Mouse (Mus musculus) kidney, postnatal 14 days (tissue): Measurements from ENCODE around the gene Bcas3.
"Not testable (repeated sequence)": the region's sequence is repeated elsewhere in the genome, so short reads cannot be mapped to it uniquely, and the experiment has no call there.

ENCODE experiments used
- DNase-seq: peaks from one replicate; pipeline ENCODE4 v3.0.0; 2022; ENCODE audit warnings: mixed read lengths

The Bcas3 gene

DNA sequence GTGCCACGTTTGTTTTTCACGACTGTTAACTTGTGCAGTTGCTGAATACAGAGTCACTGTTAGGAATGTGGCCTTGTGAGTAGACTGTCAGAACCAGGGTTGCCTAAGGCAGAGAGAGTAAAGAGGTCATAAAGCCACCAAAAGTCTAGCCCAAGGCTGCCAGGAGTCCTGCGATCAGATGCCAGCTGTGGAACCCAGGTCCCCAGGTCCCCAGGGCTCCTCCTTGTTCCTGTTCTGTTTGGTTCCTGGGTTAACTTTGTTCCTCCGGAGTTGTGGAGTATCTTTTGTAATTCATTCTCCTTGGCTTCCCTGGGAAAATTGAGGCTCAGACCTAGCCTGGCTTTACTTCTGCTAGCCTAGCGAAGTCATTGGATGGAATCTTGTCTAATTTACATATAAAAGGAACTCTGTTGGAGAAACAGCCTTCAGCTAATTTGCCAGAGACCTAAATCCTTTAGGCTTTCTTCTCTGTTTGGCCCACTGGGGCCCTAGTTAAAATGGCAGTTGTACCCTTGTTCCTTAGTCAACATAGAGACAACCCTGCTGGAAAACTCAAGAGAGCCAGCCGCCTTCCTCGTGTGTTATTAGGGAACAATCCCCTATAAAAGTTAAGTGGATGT is 361.5 kb downstream of the Bcas3 start:
- DNase-seq = no peak

GRCm38 (mm10) chr11:85716730-85717129 is 363.8 kb downstream of the Bcas3 start:
- DNase-seq = not testable (repeated sequence)

DNA sequence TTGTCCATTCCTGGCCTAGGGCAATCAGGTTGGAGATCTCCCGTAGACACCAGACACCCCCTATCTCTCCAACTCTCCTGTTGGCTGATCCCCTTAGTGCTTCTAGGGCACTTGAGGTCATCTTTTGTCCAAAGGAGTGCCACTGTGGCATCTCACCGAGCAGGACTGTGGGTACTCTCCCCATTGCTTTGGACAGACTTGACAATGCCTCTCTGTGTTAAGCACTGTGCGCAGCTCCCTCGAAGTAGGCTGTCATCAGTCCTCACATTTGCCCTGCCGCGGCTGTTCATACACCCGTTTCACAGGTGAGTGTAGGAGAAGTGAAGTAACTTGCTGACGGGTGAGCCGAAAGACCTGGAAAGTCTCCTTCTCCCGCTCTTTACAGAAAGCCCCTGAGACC is 366.1 kb downstream of the Bcas3 start:
- no peak for DNase-seq

DNA sequence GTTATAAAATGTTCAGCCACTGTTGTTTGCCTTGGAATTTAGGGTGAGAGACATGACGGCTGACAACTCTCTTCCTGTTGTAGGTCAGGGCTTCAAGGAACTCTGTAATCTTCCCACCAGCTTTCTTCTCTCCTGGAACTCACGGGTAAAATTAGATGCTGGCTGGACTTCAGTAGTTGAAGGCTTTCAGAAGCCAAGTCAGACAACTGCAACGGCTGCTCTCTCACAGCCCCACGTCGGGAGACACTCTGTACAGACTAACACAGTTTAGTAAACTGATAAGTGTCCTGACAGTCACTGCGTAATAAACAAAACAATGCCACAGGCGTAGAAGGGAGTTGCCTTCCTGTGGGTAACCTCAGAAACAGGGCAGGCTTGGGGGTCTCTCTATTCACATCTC is 366.8 kb downstream of the Bcas3 start:
- peak; percentile 43 for DNase-seq

- no peak for DNase-seq
Measured at GRCm38 (mm10) chr11:85720269-85720773, 367.4 kb downstream of the Bcas3 start.

- DNase-seq = no peak
Measured at GRCm38 (mm10) chr11:85721986-85722385, 369.0 kb downstream of the Bcas3 start.

- no peak for DNase-seq
Measured at GRCm38 (mm10) chr11:85724159-85724558, 371.2 kb downstream of the Bcas3 start.

GRCm38 (mm10) chr11:85729725-85730124 is 376.8 kb downstream of the Bcas3 start:
- DNase-seq = no peak

DNA sequence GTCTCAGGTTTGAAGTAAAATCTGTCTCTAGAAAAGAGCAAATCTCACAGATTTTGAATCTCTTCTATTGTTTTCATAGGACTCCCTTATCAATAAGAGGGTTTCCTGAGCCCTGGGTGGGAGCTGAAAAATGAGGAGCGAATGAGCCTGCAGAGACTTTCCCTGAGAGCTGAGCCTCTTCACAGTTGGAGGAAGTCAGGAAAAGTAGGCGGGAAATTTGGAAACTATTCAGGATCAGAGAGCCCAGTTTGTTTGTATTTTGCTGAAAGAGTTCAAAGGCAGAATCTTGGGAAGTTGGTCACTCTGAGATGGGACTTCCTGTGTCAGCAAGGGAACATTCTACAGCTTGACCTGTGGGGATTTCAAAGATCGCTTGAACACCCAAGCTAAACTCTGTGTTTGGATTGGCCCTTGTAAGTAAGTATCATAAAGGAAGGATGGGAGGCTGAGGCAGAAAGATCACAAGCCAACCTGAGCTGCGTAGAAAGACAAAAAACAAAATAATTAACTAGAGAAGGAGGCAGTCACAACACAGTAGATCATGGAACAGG is 379.6 kb downstream of the Bcas3 start:
- peak; percentile 31 for DNase-seq

DNA sequence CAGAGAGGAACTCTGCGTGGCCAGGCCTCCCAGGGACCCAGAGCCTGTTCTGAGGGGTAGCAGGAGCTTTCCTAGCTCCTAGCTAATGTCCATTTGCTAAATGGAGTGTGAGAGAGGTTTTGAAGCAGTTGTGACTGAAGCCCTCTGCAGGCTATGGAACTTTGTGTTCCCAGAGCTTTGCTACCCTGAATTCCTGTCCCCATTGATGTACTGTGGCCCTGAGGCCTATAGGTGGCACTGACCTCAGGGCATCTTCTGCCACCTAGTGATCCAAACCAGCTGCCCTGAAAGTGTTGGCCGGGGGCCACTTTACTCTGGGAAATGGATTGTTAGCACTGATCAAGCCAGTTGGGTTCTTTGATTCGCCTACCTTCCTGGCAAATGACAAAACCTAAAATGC is 380.6 kb downstream of the Bcas3 start:
- DNase-seq = peak; percentile 34

DNA sequence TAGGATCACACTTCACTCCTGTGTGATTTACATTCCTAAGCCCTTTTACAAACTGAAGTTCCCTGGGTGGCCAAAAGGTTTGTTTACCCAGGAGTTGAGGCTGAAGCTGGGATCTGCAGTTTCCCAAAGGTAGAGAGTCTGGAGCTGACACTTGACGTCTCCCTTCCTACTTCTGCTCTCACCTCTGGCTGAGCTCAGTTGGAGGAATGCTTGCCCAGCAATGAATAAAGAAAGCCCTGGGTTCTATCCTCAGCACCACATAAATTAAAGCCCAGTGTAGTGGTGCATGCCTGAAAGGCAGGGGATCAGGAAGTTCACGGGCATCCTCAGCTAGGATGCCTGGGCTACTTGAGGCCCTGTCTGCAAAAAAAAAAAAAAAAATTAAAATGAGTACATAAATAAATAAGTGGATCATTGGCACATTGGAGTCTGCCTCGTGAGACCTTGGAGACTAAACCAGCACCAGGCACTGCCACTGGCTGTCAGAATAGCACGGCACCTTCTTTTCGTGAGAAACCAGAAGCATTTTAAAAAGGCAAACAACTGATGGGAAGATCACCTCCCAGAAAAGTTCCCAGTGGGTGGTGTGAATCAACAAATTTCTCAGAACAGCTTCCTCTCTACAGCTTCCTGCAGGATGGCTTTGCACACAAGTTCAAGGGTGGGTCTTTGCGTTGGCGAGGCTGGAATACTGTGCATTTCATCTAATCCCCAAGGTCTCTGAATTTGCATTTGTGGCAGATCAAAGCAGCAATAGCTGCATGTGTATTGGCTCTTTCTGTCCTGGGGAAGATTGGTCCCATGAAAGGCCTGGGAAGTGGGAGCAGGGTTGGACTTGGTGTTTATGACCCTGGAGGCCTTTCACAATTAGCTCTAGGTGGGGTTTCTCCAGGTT is 381.6 kb downstream of the Bcas3 start:
- no peak for DNase-seq

DNA sequence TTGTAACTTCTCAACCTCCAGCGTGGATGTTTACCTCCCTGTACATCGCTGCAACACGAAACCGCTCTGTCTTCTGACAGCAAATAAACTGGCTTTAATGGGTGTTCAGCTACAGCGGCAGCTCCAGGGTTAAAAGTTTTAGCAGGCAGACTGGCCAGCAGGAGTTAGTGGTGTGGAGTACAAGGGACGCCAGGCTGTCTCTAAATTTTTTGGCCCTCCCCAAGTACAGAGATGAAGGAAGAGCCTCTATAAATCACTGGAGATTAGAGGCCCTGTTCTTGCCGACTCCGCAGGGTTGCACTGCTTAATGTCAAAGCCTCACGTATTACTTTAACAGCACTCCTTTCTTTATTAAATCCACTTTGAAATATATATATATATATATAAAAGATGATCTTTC is 384.3 kb downstream of the Bcas3 start:
- DNase-seq = peak; percentile 26

DNA sequence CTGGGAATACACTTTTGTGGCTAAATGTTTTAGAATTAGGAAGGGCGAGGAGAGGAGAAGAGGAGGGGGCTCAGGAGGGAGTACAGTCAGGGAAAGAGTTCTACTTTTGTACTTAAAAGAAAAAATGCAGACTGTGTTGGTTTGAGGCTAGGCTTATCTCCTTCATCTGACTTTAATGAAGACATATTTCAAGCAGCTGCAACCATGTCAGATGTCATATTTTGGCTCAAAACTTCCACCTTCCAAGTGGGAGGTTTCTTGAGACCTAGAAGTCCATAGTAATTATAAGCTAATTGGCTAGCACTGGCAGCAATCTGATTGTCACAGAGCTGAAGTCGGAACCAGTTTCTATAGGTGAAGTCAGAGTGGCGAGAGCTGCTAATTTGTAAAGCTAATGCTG is 384.9 kb downstream of the Bcas3 start:
- DNase-seq = no peak

- DNase-seq = no peak
Measured at GRCm38 (mm10) chr11:85738585-85738984, 385.6 kb downstream of the Bcas3 start.

GRCm38 (mm10) chr11:85739266-85739977 is 386.5 kb downstream of the Bcas3 start:
- peak; percentile 26 for DNase-seq

- DNase-seq = peak; percentile 60
Measured at GRCm38 (mm10) chr11:85746373-85746772, 393.4 kb downstream of the Bcas3 start.

GRCm38 (mm10) chr11:85748891-85749290 is 395.9 kb downstream of the Bcas3 start:
- no peak for DNase-seq

DNA sequence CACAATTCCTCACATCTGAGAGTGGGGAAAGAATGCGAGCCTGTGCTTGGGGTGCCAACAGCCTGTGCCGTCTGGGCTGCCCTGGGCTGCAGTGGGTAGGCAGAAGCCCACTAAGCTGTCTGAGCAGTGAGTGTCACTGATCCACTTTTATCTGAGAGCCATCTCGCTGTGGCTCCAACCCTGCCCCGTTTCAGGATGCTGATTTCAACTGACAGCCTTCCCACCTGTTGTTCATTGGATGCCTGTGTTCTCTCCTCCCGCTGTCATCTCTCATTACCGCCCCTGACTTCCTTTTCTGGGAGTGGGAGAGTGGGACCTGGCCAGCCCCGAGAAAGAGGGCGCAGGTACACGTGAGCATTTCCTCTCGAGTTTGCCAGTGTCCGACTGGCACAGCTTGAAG is 398.2 kb downstream of the Bcas3 start:
- DNase-seq = no peak

- no peak for DNase-seq
Measured at GRCm38 (mm10) chr11:85754631-85755502, 401.9 kb downstream of the Bcas3 start.

- DNase-seq = no peak
Measured at GRCm38 (mm10) chr11:85755503-85756044, 402.6 kb downstream of the Bcas3 start.

GRCm38 (mm10) chr11:85758891-85759290 is 405.9 kb downstream of the Bcas3 start:
- DNase-seq = no peak
